Mouse (Mus musculus) gonadal fat pad, adult 2 months (tissue): ENCODE data around the gene Prr23a1. TPM values are rescaled to one million over a fixed set of nuclear protein-coding genes. Genes with fewer than 3 reads are reported as not detected.
"Not testable (repeated sequence)": the region's sequence is repeated elsewhere in the genome, so short reads cannot be mapped to it uniquely, and the experiment has no call there.

ENCODE experiments used
- DNase-seq: peaks from one replicate; pipeline ENCODE4 v3.0.0-alpha.2; 2012; ENCODE audit warnings: low read depth
- polyA plus RNA-seq: library from polyadenylated mRNA; depleted of rRNA; stranded (reverse); fragments of >200 nt; gene quantifications from 2 replicates; pipeline ENCODE4 v1.2.3, GENCODE M21; 2012; rRNA removed

Gene Prr23a1
- polyA plus RNA-seq = not detected in 2 replicates

- no peak for DNase-seq
Observed at GRCm38 (mm10) chr9:98842117-98842516, at the start of gene Prr23a1. Gene Prr23a1 (plus strand): TSS chr9:98842503.

- DNase-seq = no peak
Observed at GRCm38 (mm10) chr9:98799021-98799420, 43.3 kb upstream of the Prr23a1 start.

- no peak for DNase-seq
Observed at GRCm38 (mm10) chr9:98803971-98804370, 38.3 kb upstream of the Prr23a1 start.

- no peak for DNase-seq
Observed at GRCm38 (mm10) chr9:98805511-98805910, 36.8 kb upstream of the Prr23a1 start.

GRCm38 (mm10) chr9:98805934-98806333, 36.4 kb upstream of the Prr23a1 start:
- no peak for DNase-seq

- DNase-seq = no peak
Observed at GRCm38 (mm10) chr9:98807631-98808030, 34.7 kb upstream of the Prr23a1 start.

GRCm38 (mm10) chr9:98809526-98809925, 32.8 kb upstream of the Prr23a1 start:
- DNase-seq = not testable (repeated sequence)

GRCm38 (mm10) chr9:98816066-98816465, 26.2 kb upstream of the Prr23a1 start:
- DNase-seq = no peak

GRCm38 (mm10) chr9:98817592-98817991, 24.7 kb upstream of the Prr23a1 start:
- DNase-seq = no peak

GRCm38 (mm10) chr9:98818971-98819370, 23.3 kb upstream of the Prr23a1 start:
- DNase-seq = no peak

- DNase-seq = no peak
Observed at GRCm38 (mm10) chr9:98819481-98819880, 22.8 kb upstream of the Prr23a1 start.

GRCm38 (mm10) chr9:98820461-98820860, 21.8 kb upstream of the Prr23a1 start:
- DNase-seq = no peak

GRCm38 (mm10) chr9:98821067-98821466, 21.2 kb upstream of the Prr23a1 start:
- DNase-seq = no peak

- DNase-seq = no peak
Observed at GRCm38 (mm10) chr9:98823805-98824204, 18.5 kb upstream of the Prr23a1 start.

GRCm38 (mm10) chr9:98829508-98829907, 12.8 kb upstream of the Prr23a1 start:
- no peak for DNase-seq

GRCm38 (mm10) chr9:98837537-98838074, 4.7 kb upstream of the Prr23a1 start:
- DNase-seq = no peak

- no peak for DNase-seq
Observed at GRCm38 (mm10) chr9:98856210-98856609, 13.9 kb downstream of the Prr23a1 start, which contains the start of gene Prr23a2. Gene Prr23a2 (plus strand): TSS chr9:98856494.

GRCm38 (mm10) chr9:98863463-98863862, 21.2 kb downstream of the Prr23a1 start:
- no peak for DNase-seq

- DNase-seq = no peak
Observed at GRCm38 (mm10) chr9:98864571-98864970, 22.3 kb downstream of the Prr23a1 start, which contains the start of gene Prr23a3. Gene Prr23a3 (plus strand): TSS chr9:98864767.

Other genes with a start within 250 kb of the Prr23a1 start
- gene Mrps22, start 240.8 kb upstream of the Prr23a1 start, polyA plus RNA-seq = 11.5 and 15.2 TPM in 2 replicates
- gene Prr23a2, start 14.0 kb downstream of the Prr23a1 start, polyA plus RNA-seq = not detected in 2 replicates
- gene Prr23a3, start 22.3 kb downstream of the Prr23a1 start, polyA plus RNA-seq = not detected in 2 replicates
- gene 7420426K07Rik, start 60.6 kb downstream of the Prr23a1 start, polyA plus RNA-seq = not detected in 2 replicates
- gene Foxl2, start 112.8 kb downstream of the Prr23a1 start, polyA plus RNA-seq = 0.08 and 0.58 TPM in 2 replicates
- 5.7 and 11.8 TPM in 2 replicates for gene Faim, start 143.9 kb downstream of the Prr23a1 start, polyA plus RNA-seq
- gene Gm1123, start 193.2 kb downstream of the Prr23a1 start, polyA plus RNA-seq = not detected in 2 replicates